Mouse (Mus musculus): ENCODE results near the gene Rock2. TPM values are rescaled to one million over a fixed set of nuclear protein-coding genes. Genes with fewer than 3 reads are reported as not detected.

Gene Rock2
- polyA plus RNA-seq, 1 experiment: 24.1 TPM

DNA sequence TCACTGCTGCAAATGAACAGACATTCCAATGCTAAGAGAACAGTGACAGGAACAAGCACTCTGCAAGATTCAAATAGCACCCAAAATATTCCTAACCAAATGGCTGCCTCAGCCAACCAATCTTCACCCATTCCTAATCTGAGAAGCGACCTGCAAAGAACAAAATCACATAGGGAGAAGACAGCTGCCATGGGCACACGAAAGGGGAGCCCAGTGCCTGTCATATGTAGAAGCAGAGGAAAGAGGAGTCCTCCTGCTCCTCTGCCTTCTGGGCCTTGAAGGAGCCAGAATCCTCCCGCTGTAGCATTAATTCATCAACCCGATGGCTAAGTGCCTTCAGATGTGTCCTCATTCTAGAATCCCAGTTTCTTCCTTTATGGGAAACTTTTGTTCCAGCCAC lies 10.2 kb upstream of the Rock2 start:
- Histone ChIP-seq H3K27ac (ENCODE audit: control insufficient read depth, insufficient read depth, low read depth, low read length, poor library complexity) (no peak overlapping the region), H3K4me3 (replicated peaks; ENCODE audit: control insufficient read depth, low read depth, low read length) (no peak overlapping the region), H3K4me1 (ENCODE audit: control insufficient read depth, insufficient read depth, low read length) (no peaks in the 10 kb centered on the region; the same call in 1 of the 2 replicates)
- WGBS: 79% methylated on average over 4 of the region's 4 CpGs
- TF ChIP-seq POLR2A (IDR thresholded peaks at IDR 0.05; ENCODE audit: borderline replicate concordance, control insufficient read depth, low read depth, low read length) (no peak), CTCF (IDR thresholded peaks at IDR 0.05; ENCODE audit: control insufficient read depth, insufficient read depth, low read length) (no peak)

DNA sequence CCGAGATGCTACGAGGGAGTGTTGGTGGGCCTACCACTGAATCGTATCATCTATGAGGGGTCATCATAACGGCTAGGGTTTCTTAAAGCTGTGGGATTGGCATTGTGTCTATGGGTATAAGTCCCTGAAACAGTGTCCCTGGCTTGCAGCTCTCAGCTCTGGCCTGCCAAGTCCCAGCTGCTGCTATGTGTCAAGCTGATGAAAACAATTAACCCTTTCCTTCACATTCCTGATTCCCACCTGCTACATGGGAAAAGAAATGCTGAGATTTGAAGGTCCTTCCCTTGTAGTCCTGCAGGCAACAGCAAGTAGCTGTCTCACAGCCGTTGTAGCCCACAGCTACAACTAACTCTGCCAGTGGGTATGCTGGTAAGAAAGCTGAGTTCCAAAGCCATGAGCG lies 8.3 kb upstream of the Rock2 start:
- H3K4me1 ChIP-seq (ENCODE audit: control insufficient read depth, insufficient read depth, low read length): no peaks in the 10 kb centered on the region
- TF ChIP-seq CTCF (IDR thresholded peaks at IDR 0.05; ENCODE audit: control insufficient read depth, insufficient read depth, low read length) (no peak), POLR2A (IDR thresholded peaks at IDR 0.05; ENCODE audit: borderline replicate concordance, control insufficient read depth, low read depth, low read length) (no peak)
- no peak overlapping the region for H3K27ac ChIP-seq (ENCODE audit: control insufficient read depth, insufficient read depth, low read depth, low read length, poor library complexity)
- no peak overlapping the region for H3K4me3 ChIP-seq (replicated peaks; ENCODE audit: control insufficient read depth, low read depth, low read length)
- 83% methylated on average over 6 of the region's 6 CpGs for WGBS

DNA sequence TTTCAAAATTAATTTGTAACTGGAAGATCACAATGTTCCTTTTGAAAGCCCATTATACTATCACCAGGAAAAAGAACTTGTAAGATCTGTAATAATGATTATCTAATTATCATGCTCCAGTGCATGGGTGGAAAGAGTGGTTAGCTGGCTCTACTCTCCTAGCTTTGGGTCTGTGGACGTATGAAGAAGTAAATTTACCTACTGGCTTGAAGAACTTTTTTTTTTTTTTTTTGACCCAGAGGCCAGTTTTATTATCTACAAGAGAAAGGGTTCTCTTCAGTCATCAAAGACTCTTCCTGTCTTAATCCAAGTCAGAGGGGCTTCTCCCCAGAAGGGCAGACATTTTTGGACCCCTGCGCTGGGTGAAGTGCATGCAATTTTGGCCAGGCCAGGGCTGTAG lies 1.7 kb upstream of the Rock2 start:
- no peak for TF ChIP-seq CTCF (IDR thresholded peaks at IDR 0.05; ENCODE audit: control insufficient read depth, insufficient read depth, low read length)
- TF ChIP-seq POLR2A (IDR thresholded peaks at IDR 0.05; ENCODE audit: borderline replicate concordance, control insufficient read depth, low read depth, low read length): no peak
- Histone ChIP-seq H3K4me1 (ENCODE audit: control insufficient read depth, insufficient read depth, low read length) (peaks cover 2% of the 10 kb centered on the region), H3K4me3 (replicated peaks; ENCODE audit: control insufficient read depth, low read depth, low read length) (no peak overlapping the region), H3K27ac (ENCODE audit: control insufficient read depth, insufficient read depth, low read depth, low read length, poor library complexity) (no peak overlapping the region)
- 80% methylated on average over 2 of the region's 2 CpGs for WGBS

DNA sequence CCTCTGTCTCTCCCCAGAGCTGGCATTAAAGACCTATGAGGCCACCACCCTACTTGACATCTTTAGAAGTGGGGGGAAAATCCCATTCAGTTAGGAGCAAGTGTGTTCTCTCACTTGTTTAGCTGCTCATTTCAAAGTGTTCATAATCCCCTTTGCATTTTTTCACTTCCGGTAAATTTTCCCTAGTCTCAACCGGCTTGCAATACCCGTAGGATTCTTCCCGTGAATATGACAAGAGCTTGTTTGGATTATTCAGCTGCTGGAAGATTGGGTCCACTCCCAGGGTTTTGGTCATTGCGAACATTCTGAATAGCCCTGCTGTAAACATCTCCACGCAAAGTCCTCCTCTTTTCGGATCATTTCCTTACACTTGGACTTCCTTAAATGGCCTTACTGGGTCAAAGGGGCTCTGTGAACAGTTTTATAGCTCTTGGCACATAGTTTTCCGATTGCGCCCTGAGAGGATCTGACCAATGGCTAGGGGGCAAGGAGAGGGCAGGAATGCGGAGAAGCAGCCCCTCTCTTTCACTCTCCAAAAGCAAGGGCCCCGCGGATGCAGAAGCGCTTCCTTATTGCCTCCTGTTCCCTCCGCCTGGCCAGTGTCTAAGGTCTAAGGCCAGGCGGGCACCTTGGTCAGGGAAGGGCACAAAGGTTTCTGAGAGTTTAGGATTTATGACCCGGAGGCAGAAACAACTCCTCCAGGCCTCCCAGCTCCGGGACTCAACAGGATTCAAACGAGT lies 869 bp upstream of the Rock2 start:
- H3K4me1 ChIP-seq (ENCODE audit: control insufficient read depth, insufficient read depth, low read length): peaks cover 2% of the 10 kb centered on the region
- TF ChIP-seq CTCF (IDR thresholded peaks at IDR 0.05; ENCODE audit: control insufficient read depth, insufficient read depth, low read length): no peak
- TF ChIP-seq POLR2A (IDR thresholded peaks at IDR 0.05; ENCODE audit: borderline replicate concordance, control insufficient read depth, low read depth, low read length): no peak
- peak overlapping the region; percentile 97 for H3K4me3 ChIP-seq (replicated peaks; ENCODE audit: control insufficient read depth, low read depth, low read length)
- WGBS: 2% methylated on average over 18 of the region's 18 CpGs
- H3K27ac ChIP-seq (ENCODE audit: control insufficient read depth, insufficient read depth, low read depth, low read length, poor library complexity): peak overlapping the region; percentile 100

DNA sequence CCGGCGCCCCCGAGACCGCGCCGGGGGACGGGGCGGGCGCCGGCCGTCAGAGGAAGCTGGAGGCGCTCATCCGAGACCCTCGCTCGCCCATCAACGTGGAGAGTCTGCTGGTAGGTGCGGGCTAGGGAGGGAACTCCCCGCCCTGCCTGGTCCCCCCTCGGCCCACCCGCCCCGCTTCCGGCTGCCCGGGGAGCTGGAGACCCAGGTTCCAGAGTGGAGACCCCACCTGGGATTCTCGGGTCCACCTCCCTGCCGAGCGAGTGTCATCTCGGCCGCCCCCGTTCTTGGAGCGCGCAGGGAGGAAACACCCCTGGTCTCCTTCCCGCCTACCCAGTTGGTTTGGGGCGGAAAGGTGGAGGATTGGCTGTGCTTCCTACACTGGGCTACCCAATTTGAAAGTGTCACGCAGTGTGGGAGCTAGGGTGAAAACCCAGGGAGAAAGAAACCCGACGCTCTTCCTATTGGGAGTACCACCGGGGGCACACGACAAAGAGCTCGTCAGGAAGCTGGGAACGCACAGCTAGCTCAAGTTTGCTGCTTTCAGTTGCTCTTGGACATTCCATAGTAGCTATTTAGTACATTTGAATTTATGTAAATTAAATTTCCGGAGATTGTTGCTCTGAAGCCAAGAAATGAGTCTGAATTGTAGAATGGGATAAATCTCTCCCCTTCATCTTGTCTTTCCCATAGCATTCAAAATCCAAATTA lies 680 bp downstream of the Rock2 start:
- H3K27ac ChIP-seq (ENCODE audit: control insufficient read depth, insufficient read depth, low read depth, low read length, poor library complexity): peak overlapping the region; percentile 100
- WGBS: under 1% methylated on average over 41 of the region's 41 CpGs
- peak overlapping the region; percentile 90 for H3K4me3 ChIP-seq (replicated peaks; ENCODE audit: control insufficient read depth, low read depth, low read length)
- peaks cover 2% of the 10 kb centered on the region for H3K4me1 ChIP-seq (ENCODE audit: control insufficient read depth, insufficient read depth, low read length)
- TF ChIP-seq POLR2A (IDR thresholded peaks at IDR 0.05; ENCODE audit: borderline replicate concordance, control insufficient read depth, low read depth, low read length) (no peak), CTCF (IDR thresholded peaks at IDR 0.05; ENCODE audit: control insufficient read depth, insufficient read depth, low read length) (no peak)

DNA sequence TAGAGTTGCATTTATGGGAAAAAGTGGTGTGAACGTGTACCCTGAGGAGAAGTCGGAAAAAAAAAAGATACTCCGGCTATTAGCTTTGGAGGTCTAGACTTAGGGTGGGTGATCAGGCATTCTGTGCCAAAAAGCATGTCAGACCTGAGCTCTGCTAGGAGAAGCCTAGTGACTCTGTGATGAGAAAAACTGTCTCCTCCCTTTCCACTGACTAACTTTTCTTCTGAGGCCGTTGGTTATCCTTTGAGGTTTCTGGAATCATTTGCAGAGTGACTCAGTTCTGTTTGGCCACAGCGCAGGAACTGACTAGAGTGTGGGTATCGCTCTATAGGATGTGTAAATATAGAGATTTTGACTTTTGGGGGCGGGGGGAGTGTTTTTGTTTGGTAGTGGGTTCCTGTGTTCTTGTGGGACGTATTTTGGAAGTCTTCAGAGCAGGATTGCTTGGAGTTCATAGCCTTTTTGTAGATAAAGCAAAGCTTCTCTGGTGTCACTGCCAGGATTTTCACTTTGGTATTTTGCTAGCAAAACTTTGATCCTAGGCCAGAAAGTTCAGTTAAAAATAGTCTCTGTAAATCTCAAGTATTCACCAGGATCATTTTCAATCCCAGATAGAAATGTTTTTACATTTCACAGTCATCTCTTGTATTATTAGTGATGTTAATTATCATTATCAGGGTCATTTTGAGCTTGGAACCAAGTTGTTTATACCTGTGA lies 1.5 kb downstream of the Rock2 start:
- H3K4me1 ChIP-seq (ENCODE audit: control insufficient read depth, insufficient read depth, low read length): peaks cover 2% of the 10 kb centered on the region
- H3K4me3 ChIP-seq (replicated peaks; ENCODE audit: control insufficient read depth, low read depth, low read length): peak overlapping the region; percentile 90
- WGBS: 8% methylated on average over 8 of the region's 8 CpGs
- no peak overlapping the region for H3K27ac ChIP-seq (ENCODE audit: control insufficient read depth, insufficient read depth, low read depth, low read length, poor library complexity)
- TF ChIP-seq POLR2A (IDR thresholded peaks at IDR 0.05; ENCODE audit: borderline replicate concordance, control insufficient read depth, low read depth, low read length) (no peak), CTCF (IDR thresholded peaks at IDR 0.05; ENCODE audit: control insufficient read depth, insufficient read depth, low read length) (no peak)

DNA sequence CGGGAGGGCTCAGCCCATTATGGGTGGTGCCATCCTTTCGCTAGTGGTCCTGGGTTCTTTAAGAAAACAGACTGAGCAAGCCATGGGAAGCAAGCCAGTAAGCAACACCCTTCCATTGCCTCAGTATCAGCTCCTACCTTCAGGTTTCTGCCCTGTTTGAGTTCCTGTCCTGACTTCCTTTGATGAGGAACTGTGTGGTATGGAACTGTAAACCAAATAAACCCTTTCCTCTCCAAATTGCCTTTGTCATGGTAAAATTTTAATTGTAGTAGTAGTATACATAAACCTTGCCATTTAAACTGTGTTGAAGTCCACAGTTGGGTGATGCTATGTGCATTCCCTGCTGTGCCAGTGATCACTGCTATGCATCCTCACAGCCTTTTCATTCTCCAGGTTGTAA lies 2.5 kb downstream of the Rock2 start:
- WGBS: 49% methylated on average over 2 of the region's 2 CpGs
- Histone ChIP-seq H3K4me1 (ENCODE audit: control insufficient read depth, insufficient read depth, low read length) (peaks cover 2% of the 10 kb centered on the region), H3K4me3 (replicated peaks; ENCODE audit: control insufficient read depth, low read depth, low read length) (peak overlapping the region; percentile 21), H3K27ac (ENCODE audit: control insufficient read depth, insufficient read depth, low read depth, low read length, poor library complexity) (no peak overlapping the region)
- no peak for TF ChIP-seq POLR2A (IDR thresholded peaks at IDR 0.05; ENCODE audit: borderline replicate concordance, control insufficient read depth, low read depth, low read length)
- TF ChIP-seq CTCF (IDR thresholded peaks at IDR 0.05; ENCODE audit: control insufficient read depth, insufficient read depth, low read length): no peak

DNA sequence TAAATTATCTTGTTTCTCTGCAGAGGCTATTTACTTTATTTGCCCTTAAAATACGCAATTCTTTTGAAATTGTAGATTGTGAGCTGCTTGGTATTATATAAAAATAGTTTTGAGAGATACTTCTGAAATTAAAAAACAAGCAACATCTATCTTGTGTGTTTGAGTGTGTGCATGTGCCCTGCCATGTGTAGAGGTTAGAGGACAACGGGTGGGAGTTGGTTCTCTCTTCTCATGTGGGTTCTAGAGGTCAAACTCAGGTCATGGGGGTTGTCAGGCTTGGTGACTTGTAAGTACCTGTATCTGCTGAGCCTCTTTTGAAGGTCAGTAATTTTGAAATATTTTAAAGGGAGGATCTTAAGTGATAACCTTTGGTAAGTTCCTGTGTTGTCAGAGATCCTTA lies 3.5 kb downstream of the Rock2 start:
- Histone ChIP-seq H3K27ac (ENCODE audit: control insufficient read depth, insufficient read depth, low read depth, low read length, poor library complexity) (no peak overlapping the region), H3K4me1 (ENCODE audit: control insufficient read depth, insufficient read depth, low read length) (peaks cover 2% of the 10 kb centered on the region), H3K4me3 (replicated peaks; ENCODE audit: control insufficient read depth, low read depth, low read length) (no peak overlapping the region)
- WGBS: 39% methylated on average over 2 of the region's 2 CpGs
- TF ChIP-seq POLR2A (IDR thresholded peaks at IDR 0.05; ENCODE audit: borderline replicate concordance, control insufficient read depth, low read depth, low read length) (no peak), CTCF (IDR thresholded peaks at IDR 0.05; ENCODE audit: control insufficient read depth, insufficient read depth, low read length) (no peak)

All from bone marrow, adult 2 months (tissue).